Mouse (Mus musculus) activated CD4-positive, CD25-positive, alpha-beta regulatory T cell, adult 9 weeks (primary cell): Measurements from ENCODE around the gene Nlrp9b. TPM values are rescaled to one million over a fixed set of nuclear protein-coding genes. Genes with fewer than 3 reads are reported as not detected.

Experiments used
- polyA plus RNA-seq: library from polyadenylated mRNA; unstranded; fragments of 100-300 nt; shearing (Covaris generic); gene quantifications from one replicate; pipeline ENCODE4 v1.2.1, GENCODE M21; 2017

The Nlrp9b gene
- polyA plus RNA-seq = not detected

GRCm38 (mm10) chr7:19991165-19991564 lies at the start of gene Nlrp9b:
TSS of gene Nlrp9b (plus strand) at chr7:19991465.

GRCm38 (mm10) chr7:19950589-19950988 lies 40.7 kb upstream of the Nlrp9b start, which contains the start of gene Igsf23:
TSS of gene Igsf23 (minus strand) at chr7:19950756.

GRCm38 (mm10) chr7:19964985-19965579 lies 26.2 kb upstream of the Nlrp9b start, which contains the start of gene Ceacam20:
TSS of gene Ceacam20 (plus strand) at chr7:19965412.

GRCm38 (mm10) chr7:20099380-20099779 lies 108.1 kb downstream of the Nlrp9b start, which contains the start of gene Vmn1r91:
TSS of gene Vmn1r91 (plus strand) at chr7:20099680.

GRCm38 (mm10) chr7:20122479-20122878 lies 131.2 kb downstream of the Nlrp9b start, which contains the start of gene Gm16442:
TSS of gene Gm16442 (minus strand) at chr7:20122579.

Other genes with a start within 250 kb of the Nlrp9b start
- gene Nectin2, start 241.0 kb upstream of the Nlrp9b start, polyA plus RNA-seq = 1.2 TPM
- 19.5 TPM for gene Bcam, start 220.4 kb upstream of the Nlrp9b start, polyA plus RNA-seq
- 0.45 TPM for gene Cblc, start 194.7 kb upstream of the Nlrp9b start, polyA plus RNA-seq
- 16.8 TPM for gene Bcl3, start 168.7 kb upstream of the Nlrp9b start, polyA plus RNA-seq
- 0.28 TPM for gene Gm19345, start 139.5 kb upstream of the Nlrp9b start, polyA plus RNA-seq
- gene Ceacam16, start 130.2 kb upstream of the Nlrp9b start, polyA plus RNA-seq = 0.29 TPM
- not detected for gene Ceacam19, start 103.5 kb upstream of the Nlrp9b start, polyA plus RNA-seq
- 43.6 TPM for gene Pvr, start 70.3 kb upstream of the Nlrp9b start, polyA plus RNA-seq
- 28.3 TPM for gene Igsf23, start 40.7 kb upstream of the Nlrp9b start, polyA plus RNA-seq
- not detected for gene Ceacam20, start 26.1 kb upstream of the Nlrp9b start, polyA plus RNA-seq
- not detected for gene Vmn1r91, start 108.2 kb downstream of the Nlrp9b start, polyA plus RNA-seq
- gene Gm16442, start 131.1 kb downstream of the Nlrp9b start, polyA plus RNA-seq = not detected
- gene Vmn1r93, start 147.6 kb downstream of the Nlrp9b start, polyA plus RNA-seq = not detected
- gene Vmn1r94, start 176.9 kb downstream of the Nlrp9b start, polyA plus RNA-seq = not detected
- not detected for gene Vmn1r95, start 202.2 kb downstream of the Nlrp9b start, polyA plus RNA-seq
- not detected for gene Gm6164, start 214.1 kb downstream of the Nlrp9b start, polyA plus RNA-seq
- gene Gm4498, start 242.4 kb downstream of the Nlrp9b start, polyA plus RNA-seq = not detected